Mouse (Mus musculus) stomach, adult 2 months (tissue): Measurements from ENCODE around the gene Tsga13. TPM values are rescaled to one million over a fixed set of nuclear protein-coding genes. Genes with fewer than 3 reads are reported as not detected.

Source experiments
- polyA plus RNA-seq: library from polyadenylated mRNA; depleted of rRNA; stranded (reverse); fragments of >200 nt; gene quantifications from 2 replicates; pipeline ENCODE4 v1.2.3, GENCODE M21; 2012; rRNA removed

The Tsga13 gene
- not detected in 2 replicates for polyA plus RNA-seq

DNA sequence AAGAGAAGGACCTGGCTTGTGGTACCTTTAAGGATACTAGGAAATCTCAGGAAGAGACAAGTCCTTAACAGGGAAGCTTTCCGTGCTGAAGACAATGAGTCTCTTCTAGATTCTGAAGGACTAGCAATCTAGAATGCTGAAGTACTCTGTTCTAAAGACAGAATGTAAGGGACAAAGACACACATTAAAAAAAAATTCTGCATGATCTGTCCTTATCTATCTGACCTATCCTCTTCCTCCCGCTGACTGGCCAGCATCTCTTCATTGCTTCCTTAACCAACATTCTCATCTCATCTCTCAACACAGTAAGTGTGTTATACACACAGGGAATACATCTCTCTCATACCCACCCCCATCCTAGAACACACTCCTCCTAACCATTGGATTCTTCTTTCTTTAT, at the start of gene Tsga13:
Gene Tsga13, minus strand, starts transcription at position 101 of the 400 bp plus-strand sequence.

DNA sequence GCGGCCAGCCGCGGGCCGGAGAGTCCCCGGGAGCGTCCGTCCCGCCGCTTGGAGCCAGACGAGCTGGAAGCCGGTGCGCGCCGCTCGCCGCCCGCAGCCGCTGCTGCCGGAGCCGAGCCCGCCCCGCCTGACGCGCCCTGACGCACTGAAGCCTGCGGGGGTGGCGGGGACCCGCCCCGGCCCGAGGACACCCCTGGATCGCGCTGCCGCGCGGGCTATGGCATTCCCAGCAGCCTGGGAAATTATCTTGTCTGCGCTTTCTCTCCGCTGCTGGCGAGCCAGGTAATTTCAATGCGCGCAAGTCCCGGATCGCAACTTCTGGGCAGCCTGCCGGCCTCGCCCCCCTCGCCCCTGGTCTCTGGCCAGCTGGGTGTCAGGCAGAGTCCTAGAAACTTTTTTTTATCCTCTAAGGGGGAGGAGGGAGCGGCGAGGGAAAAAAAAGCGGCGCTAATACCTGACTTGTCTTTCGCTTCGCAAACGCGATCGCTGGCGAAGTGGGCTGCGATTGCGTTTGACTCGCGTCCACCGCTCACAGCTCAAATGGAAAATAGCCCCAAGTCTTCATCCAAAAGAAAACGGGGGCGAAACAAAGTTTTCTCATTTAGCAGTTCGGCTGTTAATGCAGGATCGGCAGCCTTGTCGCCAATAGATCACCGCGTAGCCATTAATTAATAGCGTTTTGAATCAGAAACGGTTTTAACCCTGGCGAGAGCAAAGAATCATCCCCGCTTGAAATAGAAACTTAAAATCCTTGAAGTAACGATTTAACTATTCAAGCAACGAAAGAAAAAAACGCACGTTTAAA, 43.6 kb upstream of the Tsga13 start, which contains the start of gene Klf14:
Gene Klf14, minus strand, starts transcription at position 343 of the 805 bp plus-strand sequence.

DNA sequence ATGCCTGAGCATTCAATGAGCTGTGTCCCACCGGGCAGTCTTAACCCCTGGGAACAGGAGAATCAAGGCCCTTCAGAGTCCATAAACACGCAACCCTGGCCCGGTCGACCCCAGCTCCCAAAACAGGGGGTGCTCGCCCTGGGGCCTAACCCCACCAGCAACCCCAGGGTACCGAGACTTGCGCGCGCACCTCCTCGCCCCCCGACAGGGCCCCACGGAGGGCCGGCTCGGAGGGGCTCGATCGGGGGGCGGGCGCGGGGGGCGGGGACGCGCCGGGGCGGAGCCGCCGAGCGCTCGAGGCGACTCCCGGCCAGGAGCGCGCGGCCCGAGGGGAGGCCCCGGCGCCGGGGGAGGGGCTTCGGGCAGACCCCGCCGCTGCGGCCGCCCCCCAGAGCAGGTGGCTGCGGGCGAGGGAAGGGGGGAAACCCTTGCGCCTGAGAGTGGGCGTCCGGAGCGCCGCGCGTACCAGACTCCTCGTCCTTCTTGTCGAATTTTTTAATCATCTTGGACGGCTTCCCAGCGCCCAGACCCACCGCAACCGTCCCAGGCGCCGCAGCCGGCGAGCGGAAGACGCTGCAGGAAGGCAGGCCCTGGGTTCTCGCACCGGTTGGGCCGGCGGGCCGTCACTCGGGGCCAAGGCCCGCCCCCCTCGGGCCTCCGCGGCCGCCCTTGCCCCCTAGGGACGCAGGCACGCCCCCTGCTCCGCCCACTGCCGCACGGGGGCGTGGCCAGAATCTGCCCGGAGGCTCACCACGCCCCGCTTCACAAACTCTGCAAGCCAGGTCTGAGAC, 19.0 kb downstream of the Tsga13 start, which contains the start of gene Copg2:
Gene Copg2, minus strand, starts transcription at position 600 of the 791 bp plus-strand sequence.

Other genes starting within 250 kb of the Tsga13 start
- gene Cep41, start 221.8 kb downstream of the Tsga13 start, polyA plus RNA-seq = 0.62 and 0.71 TPM in 2 replicates
- gene Mest, start 192.0 kb downstream of the Tsga13 start, polyA plus RNA-seq = 7.2 and 20.9 TPM in 2 replicates
- 0.94 and 1.5 TPM in 2 replicates for gene Copg2, start 18.8 kb downstream of the Tsga13 start, polyA plus RNA-seq
- not detected in 2 replicates for gene Klf14, start 43.5 kb upstream of the Tsga13 start, polyA plus RNA-seq